Comparison of ENCODE assay signal across 27 mouse cellular contexts in genomic region chr3:38466139-38466538, GRCm38 (mm10). TPM values are rescaled to one million over a fixed set of nuclear protein-coding genes. Genes with fewer than 3 reads are reported as not detected.
DNase-seq lines count a peak whose midpoint lies in the region; ATAC-seq and TF ChIP-seq lines count a peak whose summit lies in the region.
"Had no signal": no experiment of that assay in that cellular context is flagged by ENCODE, and none has a peak within 500 bp of the region (broad histone marks: within the 10 kb centered on the region; RNA-seq: fewer than 3 reads in every experiment).

No protein-coding gene starts in this region.

- H3K4me2 ChIP-seq in intestine, embryonic 15.5 days (replicated peaks) = no peak overlapping the region
- no peak overlapping the region for H3K4me2 ChIP-seq in intestine, postnatal 0 days (replicated peaks; ENCODE audit: low read depth)
- no peak overlapping the region for H3K4me2 ChIP-seq in intestine, embryonic 16.5 days (ENCODE audit: low read depth, low read length)
- H3K4me2 ChIP-seq in stomach, postnatal 0 days (replicated peaks; ENCODE audit: low read depth) = no peak overlapping the region
- H3K4me2 ChIP-seq: embryonic facial prominence, embryonic 13.5 days; embryonic facial prominence, embryonic 15.5 days; forebrain, embryonic 12.5 days had no signal

- ATAC-seq in intestine, embryonic 15.5 days = 0 out of 2 replicates have a peak, but pooled peaks have one; percentile 34
- no peak for ATAC-seq in intestine, postnatal 0 days
- ATAC-seq in intestine, embryonic 16.5 days = 0 out of 2 replicates have a peak, but pooled peaks have one; percentile 38
- peak; percentile 78 for ATAC-seq in stomach, postnatal 0 days (ENCODE audit: low FRiP score, low TSS enrichment)
- ATAC-seq: CD4-positive, CD25-positive, alpha-beta regulatory T cell, adult 4 months; forebrain, embryonic 14.5 days; forebrain, embryonic 16.5 days; Patski had no signal

- WGBS in intestine, embryonic 15.5 days = 86% methylated on average over 5 of the region's 5 CpGs
- WGBS in intestine, postnatal 0 days = 51% methylated on average over 5 of the region's 5 CpGs
- 89% methylated on average over 5 of the region's 5 CpGs for WGBS in intestine, embryonic 16.5 days
- WGBS in stomach, postnatal 0 days = 79% methylated on average over 5 of the region's 5 CpGs

- H3K9me3 ChIP-seq in intestine, embryonic 15.5 days = no peaks in the 10 kb centered on the region
- H3K9me3 ChIP-seq in intestine, postnatal 0 days (ENCODE audit: control insufficient read depth) = no peaks in the 10 kb centered on the region
- no peaks in the 10 kb centered on the region for H3K9me3 ChIP-seq in intestine, embryonic 16.5 days (ENCODE audit: control insufficient read depth, low read length)
- H3K9me3 ChIP-seq in stomach, postnatal 0 days (ENCODE audit: control insufficient read depth, low read length) = no peaks in the 10 kb centered on the region
- H3K9me3 ChIP-seq: embryonic facial prominence, embryonic 13.5 days; embryonic facial prominence, embryonic 15.5 days; forebrain, embryonic 10.5 days; forebrain, embryonic 12.5 days; G1E had no signal

- peak; percentile 53 for DNase-seq in stomach, postnatal 0 days (ENCODE audit: low spot score)
- DNase-seq in right cerebral cortex, adult 2 months (ENCODE audit: low spot score in 2 of 2) = no peak
- DNase-seq: adrenal gland, adult 2 months; adrenal gland, postnatal 10 days; adrenal gland, postnatal 25 days; B cell, adult 2 months; cerebellum, adult 11 months; cerebellum, adult 18-20 months; cerebellum, adult 8-10 months; cerebellum, adult 9-11 months; cerebellum, postnatal 14 days; cerebellum, postnatal 36 days; embryo, embryonic 11 days had no signal

- no peaks in the 10 kb centered on the region for H3K4me1 ChIP-seq in intestine, embryonic 15.5 days (replicated peaks)
- H3K4me1 ChIP-seq in intestine, postnatal 0 days (replicated peaks; ENCODE audit: control insufficient read depth, insufficient read depth, low read length) = no peaks in the 10 kb centered on the region; the same call in 1 of the 2 replicates
- H3K4me1 ChIP-seq in intestine, embryonic 16.5 days (ENCODE audit: control insufficient read depth, insufficient read depth, low read length) = 0 out of 2 replicates have a peak, but pooled peaks cover 4% of the 10 kb centered on the region
- H3K4me1 ChIP-seq in stomach, postnatal 0 days (replicated peaks; ENCODE audit: control insufficient read depth, insufficient read depth) = no peaks in the 10 kb centered on the region

- no peaks in the 10 kb centered on the region for H3K27me3 ChIP-seq in intestine, embryonic 15.5 days (replicated peaks)
- no peaks in the 10 kb centered on the region for H3K27me3 ChIP-seq in intestine, postnatal 0 days (replicated peaks; ENCODE audit: control insufficient read depth, insufficient read depth, low read length)
- no peaks in the 10 kb centered on the region for H3K27me3 ChIP-seq in intestine, embryonic 16.5 days (replicated peaks; ENCODE audit: control insufficient read depth, insufficient read depth, low read length)
- no peaks in the 10 kb centered on the region for H3K27me3 ChIP-seq in stomach, postnatal 0 days (ENCODE audit: control insufficient read depth, insufficient read depth, low read length)
- H3K27me3 ChIP-seq: CH12.LX; embryonic facial prominence, embryonic 13.5 days; embryonic facial prominence, embryonic 15.5 days; forebrain, embryonic 12.5 days; Patski had no signal

- no peak overlapping the region for H3K9ac ChIP-seq in intestine, embryonic 15.5 days
- H3K9ac ChIP-seq in intestine, postnatal 0 days (ENCODE audit: low read depth, low read length) = no peak overlapping the region
- H3K9ac ChIP-seq in intestine, embryonic 16.5 days (ENCODE audit: low read depth, low read length) = no peak overlapping the region
- no peak overlapping the region for H3K9ac ChIP-seq in stomach, postnatal 0 days (ENCODE audit: low read length)
- H3K9ac ChIP-seq: embryonic facial prominence, embryonic 13.5 days; embryonic facial prominence, embryonic 15.5 days; forebrain, embryonic 12.5 days had no signal

- no peak overlapping the region for H3K27ac ChIP-seq in intestine, embryonic 15.5 days
- no peak overlapping the region for H3K27ac ChIP-seq in intestine, postnatal 0 days (ENCODE audit: low read depth, low read length)
- H3K27ac ChIP-seq in intestine, embryonic 16.5 days (ENCODE audit: low read length) = no peak overlapping the region
- no peak overlapping the region for H3K27ac ChIP-seq in stomach, postnatal 0 days (replicated peaks)
- H3K27ac ChIP-seq: embryonic facial prominence, embryonic 13.5 days; embryonic facial prominence, embryonic 15.5 days; forebrain, embryonic 10.5 days; forebrain, embryonic 12.5 days had no signal

- no peak for TF ChIP-seq CTCF in intestine, postnatal 0 days (IDR thresholded peaks at IDR 0.05; ENCODE audit: low read depth)
- TF ChIP-seq CTCF in stomach, postnatal 0 days (IDR thresholded peaks at IDR 0.05; ENCODE audit: low read depth) = no peak

- TF ChIP-seq EP300 in stomach, postnatal 0 days (optimal IDR thresholded peaks at IDR 0.05) = no peak

- H3K4me3 ChIP-seq in intestine, embryonic 15.5 days (replicated peaks) = no peak overlapping the region
- no peak overlapping the region for H3K4me3 ChIP-seq in intestine, postnatal 0 days (ENCODE audit: low read depth, low read length)
- H3K4me3 ChIP-seq in intestine, embryonic 16.5 days (ENCODE audit: low read length) = no peak overlapping the region
- no peak overlapping the region for H3K4me3 ChIP-seq in stomach, postnatal 0 days (ENCODE audit: low read depth, low read length)
- H3K4me3 ChIP-seq: embryonic facial prominence, embryonic 13.5 days; embryonic facial prominence, embryonic 15.5 days; erythroblast, embryonic 14.5 days; forebrain, embryonic 10.5 days; forebrain, embryonic 12.5 days had no signal

- no peaks in the 10 kb centered on the region for H3K36me3 ChIP-seq in intestine, embryonic 15.5 days
- peaks cover 24% of the 10 kb centered on the region for H3K36me3 ChIP-seq in intestine, postnatal 0 days (ENCODE audit: control insufficient read depth, insufficient read depth)
- H3K36me3 ChIP-seq in intestine, embryonic 16.5 days (ENCODE audit: control insufficient read depth, insufficient read depth, low read length) = peaks cover 9% of the 10 kb centered on the region
- peaks cover 10% of the 10 kb centered on the region for H3K36me3 ChIP-seq in stomach, postnatal 0 days (ENCODE audit: control insufficient read depth, insufficient read depth, low read length)
- H3K36me3 ChIP-seq: G1E had no signal

RNA-seq across cellular contexts. Expression of gene Ankrd50, which starts 18.5 kb away (rescaled TPM):
- polyA plus RNA-seq in intestine, embryonic 15.5 days (2015; fragmentation: Nextera tagmentation; extraction: Ambion mirVana) = 13.3 and 15.2 TPM in 2 replicates
- polyA plus RNA-seq in intestine, postnatal 0 days (2015; fragmentation: Nextera tagmentation; extraction: Ambion mirVana) = 6.9 and 8.3 TPM in 2 replicates
- polyA plus RNA-seq in intestine, embryonic 16.5 days (2015; fragmentation: Nextera tagmentation; extraction: Ambion mirVana) = 7.9 and 11.5 TPM in 2 replicates
- polyA plus RNA-seq in stomach, postnatal 0 days (2015; fragmentation: Nextera tagmentation; extraction: Ambion mirVana) = 9.8 and 11.1 TPM in 2 replicates
